Mouse (Mus musculus) C2C12 (cell line): Measurements from ENCODE around the gene Clk2. TPM values are rescaled to one million over a fixed set of nuclear protein-coding genes. Genes with fewer than 3 reads are reported as not detected.
"Not testable (repeated sequence)": the region's sequence is repeated elsewhere in the genome, so short reads cannot be mapped to it uniquely, and the experiment has no call there.

Experiments used
- H3K27me3 ChIP-seq: one replicate; pipeline ENCODE4 v1.6.1; 2011; ENCODE audit not compliant: control insufficient read depth, insufficient read depth, insufficient read length
- H3K36me3 ChIP-seq: one replicate; pipeline ENCODE4 v1.6.1; 2011; ENCODE audit not compliant: control insufficient read depth, insufficient read depth
- H3K4me3 ChIP-seq: one replicate; pipeline ENCODE4 v1.5.1; 2011; ENCODE audit warnings: mild to moderate bottlenecking, control low read depth; ENCODE audit not compliant: poor library complexity, insufficient read depth, severe bottlenecking
- H3K79me2 ChIP-seq: one replicate; pipeline ENCODE4 v1.6.1; 2011; ENCODE audit not compliant: control insufficient read depth, insufficient read depth
- H3K79me3 ChIP-seq: one replicate; pipeline ENCODE4 v1.6.1; 2011; ENCODE audit warnings: low read depth, control low read depth
- H3ac ChIP-seq: one replicate; pipeline ENCODE3; 2011; ENCODE audit warnings: low read depth; ENCODE audit not compliant: control insufficient read depth, insufficient read length
- CEBPB ChIP-seq: IDR thresholded peaks from one replicate; pipeline ENCODE4 v1.6.1; 2011; ENCODE audit warnings: low read depth, mild to moderate bottlenecking, control low read depth, moderate library complexity
- CTCF ChIP-seq: IDR thresholded peaks from one replicate; pipeline ENCODE4 v1.5.1; 2011; ENCODE audit not compliant: control insufficient read depth, insufficient read depth, insufficient read length
- FOSL1 ChIP-seq: IDR thresholded peaks from one replicate; pipeline ENCODE4 v1.8.0; 2011; ENCODE audit warnings: mild to moderate bottlenecking, low read length; ENCODE audit not compliant: poor library complexity, insufficient read depth, severe bottlenecking
- MAX ChIP-seq: IDR thresholded peaks from one replicate; pipeline ENCODE4 v1.6.1; 2011; ENCODE audit warnings: mild to moderate bottlenecking, control low read depth
- MYOD1 ChIP-seq: IDR thresholded peaks from one replicate; pipeline ENCODE4 v1.6.1; 2011; ENCODE audit warnings: low read depth; ENCODE audit not compliant: control insufficient read depth, insufficient read length
- MYOG ChIP-seq: IDR thresholded peaks from one replicate; pipeline ENCODE4 v1.6.1; 2011; ENCODE audit not compliant: control insufficient read depth, insufficient read length; ENCODE audit errors: extremely low read depth
- USF1 ChIP-seq: IDR thresholded peaks from one replicate; pipeline ENCODE4 v1.6.1; 2011; ENCODE audit warnings: low read depth, mild to moderate bottlenecking, control low read depth, moderate library complexity
- polyA plus RNA-seq: library from polyadenylated mRNA; unstranded; fragments of >200 nt; fragmentation: generic; extraction: Trizol; gene quantifications from one replicate; pipeline ENCODE4 v1.2.1, GENCODE M21; 2012; ENCODE audit warnings: missing spikeins

Clk2 gene
- polyA plus RNA-seq, 1 experiment: 14.5 TPM

DNA sequence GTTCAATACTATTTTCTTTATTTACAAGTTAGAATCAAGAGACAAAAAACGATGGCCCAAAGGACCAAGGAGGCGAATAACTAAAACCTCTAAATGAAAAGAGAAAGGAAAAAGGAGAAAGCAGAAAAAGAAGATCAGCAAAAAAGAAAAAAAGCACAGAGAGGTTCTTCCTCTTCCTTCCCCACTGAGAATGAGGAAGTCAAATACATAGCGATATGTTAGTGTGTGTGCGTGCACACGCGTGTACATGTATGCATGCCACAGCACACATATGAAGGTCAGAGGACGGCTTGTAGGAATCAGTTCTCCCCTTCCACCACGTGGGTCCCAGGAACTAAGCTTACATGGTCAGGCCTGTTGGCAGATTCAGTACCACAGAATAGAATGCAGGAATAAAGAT lies 7.6 kb upstream of the Clk2 start:
- no peak for TF ChIP-seq CEBPB
- no peak for TF ChIP-seq CTCF
- TF ChIP-seq FOSL1: no peak
- TF ChIP-seq USF1: no peak
- no peak for TF ChIP-seq MAX
- no peak for TF ChIP-seq MYOD1
- TF ChIP-seq MYOG: no peak

GRCm38 (mm10) chr3:89158651-89159050 lies 5.9 kb upstream of the Clk2 start:
- H3ac ChIP-seq: no peak overlapping the region
- H3K4me3 ChIP-seq: no peak overlapping the region
- H3K36me3 ChIP-seq: no peaks in the 10 kb centered on the region
- no peak for TF ChIP-seq FOSL1
- H3K27me3 ChIP-seq: peaks cover 34% of the 10 kb centered on the region
- no peaks in the 10 kb centered on the region for H3K79me3 ChIP-seq
- no peaks in the 10 kb centered on the region for H3K79me2 ChIP-seq

More for the DNA sequence above, 7.6 kb upstream of the Clk2 start:
- no peak overlapping the region for H3K4me3 ChIP-seq
- H3ac ChIP-seq: no peak overlapping the region
- H3K79me2 ChIP-seq: no peaks in the 10 kb centered on the region
- H3K79me3 ChIP-seq: no peaks in the 10 kb centered on the region
- H3K27me3 ChIP-seq: peaks cover 40% of the 10 kb centered on the region
- H3K36me3 ChIP-seq: no peaks in the 10 kb centered on the region

- Histone ChIP-seq H3ac (no peak overlapping the region), H3K27me3 (peaks cover 31% of the 10 kb centered on the region)
Observed at GRCm38 (mm10) chr3:89159211-89159610, 5.4 kb upstream of the Clk2 start.

GRCm38 (mm10) chr3:89159616-89160344 lies 4.8 kb upstream of the Clk2 start, which contains the start of gene Hcn3:
Gene Hcn3 (minus strand): TSS chr3:89160196.
- no peak within 1 kb of the TSS for H3K4me3 ChIP-seq
- peaks cover under 1% of the 10 kb centered on the region for H3K79me2 ChIP-seq
- peak within 1 kb of the TSS; percentile 65 for H3ac ChIP-seq
- TF ChIP-seq FOSL1 (no peak), CTCF (peak; percentile 77), MAX (no peak), USF1 (no peak), CEBPB (no peak), MYOG (no peak), MYOD1 (no peak)
- H3K27me3 ChIP-seq: peaks cover 25% of the 10 kb centered on the region
- peaks cover 2% of the 10 kb centered on the region for H3K79me3 ChIP-seq
- H3K36me3 ChIP-seq: no peaks in the 10 kb centered on the region

More at GRCm38 (mm10) chr3:89159211-89159610, 5.4 kb upstream of the Clk2 start:
- Histone ChIP-seq H3K79me2 (no peaks in the 10 kb centered on the region), H3K79me3 (no peaks in the 10 kb centered on the region), H3K4me3 (no peak overlapping the region), H3K36me3 (no peaks in the 10 kb centered on the region)
- TF ChIP-seq CTCF (no peak), MYOD1 (no peak), CEBPB (no peak), MAX (no peak), MYOG (no peak), FOSL1 (no peak), USF1 (no peak)

DNA sequence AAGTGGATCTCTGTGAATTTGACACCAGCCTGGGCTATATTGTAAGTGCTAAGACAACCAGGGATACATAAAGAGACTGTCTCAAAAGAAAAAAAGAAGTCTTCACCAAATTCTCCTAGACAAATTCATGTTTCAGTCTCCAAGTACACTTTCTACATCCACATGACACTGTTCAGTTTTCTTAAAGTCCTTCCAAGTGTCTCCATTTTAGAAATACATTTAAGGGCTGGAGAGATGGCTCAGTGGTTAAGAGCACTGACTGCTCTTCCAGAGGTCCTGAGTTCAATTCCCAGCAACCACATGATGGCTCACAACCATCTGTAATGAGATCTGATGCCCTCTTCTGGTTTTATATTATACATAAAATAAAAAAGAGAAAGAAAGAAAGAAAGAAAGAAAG lies 3.4 kb upstream of the Clk2 start:
- H3K27me3 ChIP-seq: peaks cover 19% of the 10 kb centered on the region
- peaks cover 15% of the 10 kb centered on the region for H3K79me3 ChIP-seq
- not testable (repeated sequence) for H3ac ChIP-seq, H3K4me3 ChIP-seq, H3K36me3 ChIP-seq
- H3K79me2 ChIP-seq: peaks cover 15% of the 10 kb centered on the region

DNA sequence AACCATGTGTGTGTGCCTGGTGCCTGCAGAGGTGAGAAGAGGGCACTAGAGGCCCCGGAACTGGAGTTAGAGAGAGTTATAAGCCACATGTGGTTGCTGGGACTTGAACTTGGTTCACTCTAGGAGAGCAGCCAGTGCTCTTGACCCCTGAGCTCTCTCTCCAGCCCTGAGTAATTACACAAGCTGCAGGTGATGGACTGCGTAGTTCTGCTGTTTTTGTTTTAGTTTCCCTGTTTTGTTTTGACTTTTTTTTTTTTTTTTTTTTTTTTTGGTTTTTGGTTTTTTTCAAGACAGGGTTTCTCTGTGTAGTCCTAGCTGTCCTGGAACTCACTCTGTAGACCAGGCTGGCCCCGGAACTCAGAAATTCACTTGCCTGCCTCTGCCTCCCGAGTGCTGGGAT lies 2.8 kb upstream of the Clk2 start:
- Histone ChIP-seq H3K79me2 (peaks cover 20% of the 10 kb centered on the region), H3K79me3 (peaks cover 19% of the 10 kb centered on the region)
- TF ChIP-seq USF1 (no peak), CTCF (no peak), MAX (no peak), CEBPB (no peak), FOSL1 (no peak), MYOD1 (no peak), MYOG (no peak)

More for the DNA sequence above, 2.8 kb upstream of the Clk2 start:
- Histone ChIP-seq H3K4me3 (no peak overlapping the region), H3K27me3 (peaks cover 17% of the 10 kb centered on the region), H3ac (no peak overlapping the region), H3K36me3 (peaks cover 4% of the 10 kb centered on the region)
